3 mouse cellular contexts compared by ENCODE assay signal in the genomic region with DNA sequence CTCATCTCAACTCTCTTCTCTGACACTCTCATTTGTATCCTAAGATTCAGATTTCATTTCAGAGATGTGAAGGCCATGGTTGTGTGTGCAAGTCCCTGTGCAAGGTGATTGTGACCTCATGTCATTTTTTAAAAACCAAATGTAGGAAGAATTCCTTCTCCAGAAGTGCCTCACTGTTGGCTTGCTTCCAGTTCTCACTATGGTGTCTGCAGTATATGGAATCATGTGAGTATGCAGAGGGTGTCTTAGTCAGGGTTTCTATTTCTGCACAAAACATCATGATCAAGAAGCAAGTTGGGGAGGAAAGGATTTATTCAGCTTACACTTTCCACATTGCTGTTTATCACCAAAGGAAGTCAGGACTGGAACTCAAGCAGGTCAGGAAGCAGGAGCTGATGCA. TPM values are rescaled to one million over a fixed set of nuclear protein-coding genes. Genes with fewer than 3 reads are reported as not detected.
"Had no signal": no experiment of that assay in that cellular context is flagged by ENCODE, and none has a peak within 500 bp of the region (broad histone marks: within the 10 kb centered on the region; RNA-seq: fewer than 3 reads in every experiment).

No protein-coding gene starts in this region.

RNA-seq across cellular contexts. Expression of gene Slc7a14, which starts 36.9 kb away (rescaled TPM):
- total RNA-seq: monocyte, adult 5-6 weeks; neutrophil, adult 5-6 weeks had no signal
- polyA plus RNA-seq: myocyte had no signal
